Mouse (Mus musculus) C2C12 (cell line): ENCODE measurements around the gene BC017158. TPM values are rescaled to one million over a fixed set of nuclear protein-coding genes. Genes with fewer than 3 reads are reported as not detected.
"Not testable (repeated sequence)": the region's sequence is repeated elsewhere in the genome, so short reads cannot be mapped to it uniquely, and the experiment has no call there.

Experiments
- H3K27me3 ChIP-seq: one replicate; pipeline ENCODE4 v1.6.1; 2011; ENCODE audit not compliant: control insufficient read depth, insufficient read depth, insufficient read length
- H3K36me3 ChIP-seq: one replicate; pipeline ENCODE4 v1.6.1; 2011; ENCODE audit not compliant: control insufficient read depth, insufficient read depth
- H3K4me3 ChIP-seq: one replicate; pipeline ENCODE4 v1.5.1; 2011; ENCODE audit warnings: mild to moderate bottlenecking, control low read depth; ENCODE audit not compliant: poor library complexity, insufficient read depth, severe bottlenecking
- H3K79me2 ChIP-seq: one replicate; pipeline ENCODE4 v1.6.1; 2011; ENCODE audit not compliant: control insufficient read depth, insufficient read depth
- H3K79me3 ChIP-seq: one replicate; pipeline ENCODE4 v1.6.1; 2011; ENCODE audit warnings: low read depth, control low read depth
- H3ac ChIP-seq: one replicate; pipeline ENCODE3; 2011; ENCODE audit warnings: low read depth; ENCODE audit not compliant: control insufficient read depth, insufficient read length
- CEBPB ChIP-seq: IDR thresholded peaks from one replicate; pipeline ENCODE4 v1.6.1; 2011; ENCODE audit warnings: low read depth, mild to moderate bottlenecking, control low read depth, moderate library complexity
- CTCF ChIP-seq: IDR thresholded peaks from one replicate; pipeline ENCODE4 v1.5.1; 2011; ENCODE audit not compliant: control insufficient read depth, insufficient read depth, insufficient read length
- FOSL1 ChIP-seq: IDR thresholded peaks from one replicate; pipeline ENCODE4 v1.8.0; 2011; ENCODE audit warnings: mild to moderate bottlenecking, low read length; ENCODE audit not compliant: poor library complexity, insufficient read depth, severe bottlenecking
- MAX ChIP-seq: IDR thresholded peaks from one replicate; pipeline ENCODE4 v1.6.1; 2011; ENCODE audit warnings: mild to moderate bottlenecking, control low read depth
- MYOD1 ChIP-seq: IDR thresholded peaks from one replicate; pipeline ENCODE4 v1.6.1; 2011; ENCODE audit warnings: low read depth; ENCODE audit not compliant: control insufficient read depth, insufficient read length
- MYOG ChIP-seq: IDR thresholded peaks from one replicate; pipeline ENCODE4 v1.6.1; 2011; ENCODE audit not compliant: control insufficient read depth, insufficient read length; ENCODE audit errors: extremely low read depth
- USF1 ChIP-seq: IDR thresholded peaks from one replicate; pipeline ENCODE4 v1.6.1; 2011; ENCODE audit warnings: low read depth, mild to moderate bottlenecking, control low read depth, moderate library complexity
- long read RNA-seq, 2 experiments: library from polyadenylated mRNA; unstranded; transcript quantifications; one replicate each; pipeline ENCODE4 v2.0.0; 2019 to 2020
- polyA plus RNA-seq: library from polyadenylated mRNA; unstranded; fragments of >200 nt; fragmentation: generic; extraction: Trizol; gene quantifications from one replicate; pipeline ENCODE4 v1.2.1, GENCODE M21; 2012; ENCODE audit warnings: missing spikeins

The BC017158 gene
- 13.3 TPM for polyA plus RNA-seq
- long read RNA-seq, experiment 1, transcript BC017158-201 (13 exons, 2,627 nt), result major isoform, 6 of 12 reads
- long read RNA-seq, experiment 1, partial matches to known transcripts, result 2 of 12 reads
- long read RNA-seq, experiment 1, other reads (novel, unspliced or antisense), result 4 of 12 reads
- long read RNA-seq, experiment 2, transcript BC017158-201 (13 exons, 2,627 nt), result major isoform, 8 of 19 reads
- long read RNA-seq, experiment 2, partial matches to known transcripts, result 8 of 19 reads
- long read RNA-seq, experiment 2, other reads (novel, unspliced or antisense), result 3 of 19 reads

DNA sequence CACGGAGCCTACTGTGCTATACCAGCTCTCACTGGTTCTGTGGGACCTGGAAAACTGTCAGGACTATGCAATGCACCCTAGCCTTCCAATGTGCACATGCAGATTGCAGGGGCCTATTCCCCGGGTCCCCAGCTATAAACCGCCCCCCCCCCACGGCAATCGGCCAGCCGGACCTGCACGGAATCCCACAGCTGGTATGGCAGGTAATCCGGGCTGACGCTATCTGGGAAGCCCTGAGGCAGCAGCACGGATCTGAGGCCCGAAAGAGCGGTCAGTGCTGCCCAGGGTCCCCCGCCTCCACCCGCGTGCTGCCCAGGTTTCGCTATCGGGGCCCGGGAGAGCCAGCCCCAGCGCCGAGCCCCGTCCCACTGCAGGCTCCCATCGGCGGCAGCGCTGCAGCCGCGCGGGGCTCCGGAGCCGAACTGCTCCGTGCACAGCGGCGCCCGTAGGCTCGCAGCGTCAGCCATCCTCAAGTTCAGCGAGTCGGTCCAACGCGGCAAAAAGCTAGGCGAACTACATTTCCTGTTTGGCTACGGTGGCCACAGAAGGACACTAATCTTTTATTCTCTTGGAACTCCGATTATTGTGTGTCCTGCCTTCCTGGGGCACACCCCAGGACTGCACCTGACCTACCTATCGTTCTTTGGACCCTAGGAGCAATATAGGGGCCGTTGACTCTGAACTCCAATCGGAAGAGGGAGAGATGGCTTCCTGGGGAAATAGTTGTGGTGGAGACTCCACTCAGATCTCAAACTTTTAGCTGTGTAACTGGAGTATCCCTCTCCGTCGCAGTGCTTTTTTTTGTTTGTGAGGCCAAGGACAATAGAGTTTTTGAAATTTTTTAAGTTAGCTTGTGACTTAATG is at the start of gene BC017158:
Gene BC017158 (minus strand): TSS at position 554 of the 864 bp plus-strand sequence.
- Histone ChIP-seq H3K79me2 (peaks cover 5% of the 10 kb centered on the region), H3ac (peak within 1 kb of the TSS; percentile 93), H3K36me3 (no peaks in the 10 kb centered on the region), H3K4me3 (peak within 1 kb of the TSS; percentile 44), H3K27me3 (no peaks in the 10 kb centered on the region), H3K79me3 (peaks cover 3% of the 10 kb centered on the region)
- no peak for TF ChIP-seq CEBPB
- TF ChIP-seq MAX, result peak; percentile 19
- TF ChIP-seq MYOD1, result no peak
- TF ChIP-seq USF1, result no peak
- no peak for TF ChIP-seq CTCF

DNA sequence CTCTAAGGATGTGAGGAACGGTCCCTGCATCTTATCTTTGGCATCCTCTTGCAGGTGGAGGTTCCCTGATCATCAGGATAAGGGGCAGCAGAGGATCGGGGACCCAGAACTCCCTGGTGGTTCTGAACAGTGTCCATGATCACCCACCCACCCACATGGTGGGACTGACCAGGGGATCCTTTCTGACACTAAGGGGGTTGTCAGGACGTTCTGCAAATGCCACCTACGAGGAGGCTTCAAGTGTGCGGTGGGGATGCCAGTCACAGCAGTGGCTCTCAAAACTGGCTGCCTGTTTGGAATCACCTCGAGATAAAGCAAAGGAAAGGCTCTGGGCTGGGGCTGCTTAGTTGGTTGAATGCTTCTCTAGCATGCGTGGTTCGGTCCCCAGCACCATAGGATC is 49.0 kb upstream of the BC017158 start:
- Histone ChIP-seq H3K36me3 (no peaks in the 10 kb centered on the region), H3ac (no peak overlapping the region), H3K27me3 (no peaks in the 10 kb centered on the region), H3K79me3 (no peaks in the 10 kb centered on the region), H3K4me3 (no peak overlapping the region), H3K79me2 (no peaks in the 10 kb centered on the region)
- TF ChIP-seq FOSL1, result no peak
- TF ChIP-seq MYOG, result no peak
- no peak for TF ChIP-seq MAX
- TF ChIP-seq MYOD1, result no peak
- no peak for TF ChIP-seq CEBPB
- TF ChIP-seq CTCF, result no peak
- no peak for TF ChIP-seq USF1

DNA sequence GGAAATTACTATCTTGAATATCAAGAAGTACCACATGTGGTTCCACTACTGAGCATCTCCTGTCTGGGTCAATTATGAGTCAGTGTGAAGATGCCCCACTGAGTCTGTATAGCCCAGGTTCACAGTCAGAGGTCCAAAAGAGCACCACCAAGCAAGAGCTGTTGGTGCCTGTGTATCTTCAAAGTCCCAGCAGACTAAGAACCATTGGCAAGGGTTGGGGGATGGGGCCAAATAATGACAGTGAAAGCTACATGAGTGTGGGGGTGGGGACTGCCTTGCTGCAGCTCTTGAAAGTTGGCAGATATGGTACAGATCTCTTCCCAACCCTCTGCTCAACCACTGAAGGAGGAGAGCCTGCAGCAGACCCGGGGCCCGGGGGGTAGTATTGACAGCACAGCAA is 48.6 kb upstream of the BC017158 start:
- no peaks in the 10 kb centered on the region for H3K79me3 ChIP-seq
- no peaks in the 10 kb centered on the region for H3K79me2 ChIP-seq
- no peaks in the 10 kb centered on the region for H3K36me3 ChIP-seq
- H3ac ChIP-seq, result no peak overlapping the region
- no peak overlapping the region for H3K4me3 ChIP-seq
- H3K27me3 ChIP-seq, result no peaks in the 10 kb centered on the region
- TF ChIP-seq MAX (no peak), FOSL1 (no peak), CEBPB (no peak)

DNA sequence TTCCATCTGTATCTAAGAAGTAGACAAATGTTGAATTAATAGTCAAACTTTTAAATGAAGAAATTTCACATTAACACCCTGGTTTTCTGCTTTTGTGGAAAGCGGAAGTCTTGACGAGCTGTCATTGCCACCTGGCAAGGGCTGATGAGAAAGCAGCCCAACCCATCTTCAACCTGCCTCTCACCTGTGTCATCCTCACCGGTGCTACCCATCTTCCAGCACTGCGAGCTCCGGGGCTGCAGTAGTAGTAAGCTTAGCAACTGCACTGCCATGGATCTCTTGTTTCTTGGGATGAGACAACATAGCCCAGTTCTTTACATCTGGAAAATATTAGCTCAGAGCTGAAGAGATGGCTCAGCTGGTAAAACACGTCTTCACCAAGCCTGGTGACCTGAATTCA is 47.7 kb upstream of the BC017158 start:
- H3ac ChIP-seq, result no peak overlapping the region
- no peaks in the 10 kb centered on the region for H3K27me3 ChIP-seq
- TF ChIP-seq MYOD1 (no peak), FOSL1 (no peak), CTCF (no peak), USF1 (no peak), MAX (no peak), CEBPB (no peak), MYOG (no peak)
- H3K4me3 ChIP-seq, result no peak overlapping the region
- no peaks in the 10 kb centered on the region for H3K79me3 ChIP-seq
- H3K36me3 ChIP-seq, result no peaks in the 10 kb centered on the region
- H3K79me2 ChIP-seq, result no peaks in the 10 kb centered on the region

DNA sequence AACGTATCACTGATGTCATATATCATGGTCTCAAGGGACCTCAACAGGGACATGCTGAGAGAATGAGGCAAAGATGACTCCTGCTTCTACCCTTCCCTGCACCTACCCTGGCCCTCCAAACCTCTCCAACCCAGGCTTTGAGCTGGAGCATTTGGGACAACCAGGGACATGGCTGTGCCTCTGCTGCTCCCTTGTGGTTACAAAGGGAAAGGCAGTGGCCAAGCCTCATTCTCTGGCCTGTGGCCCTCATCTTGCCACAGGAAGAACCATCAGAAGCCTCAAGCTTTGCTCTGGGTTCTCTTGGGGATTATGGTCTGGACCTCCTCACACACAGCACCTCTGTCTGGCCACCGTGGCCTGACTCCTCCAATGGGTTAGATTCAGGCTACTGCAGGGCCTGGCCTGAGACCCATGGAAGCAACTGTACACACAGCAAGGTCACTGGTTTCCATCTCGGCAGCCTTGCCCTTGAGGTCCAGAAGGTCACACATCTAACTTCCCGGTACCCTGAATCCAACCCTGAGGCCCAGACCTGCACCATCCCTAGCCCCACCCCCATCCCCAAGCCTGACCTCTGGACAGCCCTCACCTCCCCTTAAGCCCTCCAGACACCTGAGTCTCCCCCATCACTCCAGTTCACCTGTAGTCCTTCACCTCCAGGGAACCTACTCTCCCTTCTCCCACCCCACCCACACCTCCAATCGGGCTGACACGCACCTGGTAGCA is 47.1 kb upstream of the BC017158 start:
- H3K36me3 ChIP-seq, result no peaks in the 10 kb centered on the region
- no peaks in the 10 kb centered on the region for H3K79me3 ChIP-seq
- H3K27me3 ChIP-seq, result no peaks in the 10 kb centered on the region
- H3K79me2 ChIP-seq, result no peaks in the 10 kb centered on the region
- no peak overlapping the region for H3ac ChIP-seq
- H3K4me3 ChIP-seq, result no peak overlapping the region
- peak; percentile 91 for TF ChIP-seq CTCF
- TF ChIP-seq MAX, result no peak

DNA sequence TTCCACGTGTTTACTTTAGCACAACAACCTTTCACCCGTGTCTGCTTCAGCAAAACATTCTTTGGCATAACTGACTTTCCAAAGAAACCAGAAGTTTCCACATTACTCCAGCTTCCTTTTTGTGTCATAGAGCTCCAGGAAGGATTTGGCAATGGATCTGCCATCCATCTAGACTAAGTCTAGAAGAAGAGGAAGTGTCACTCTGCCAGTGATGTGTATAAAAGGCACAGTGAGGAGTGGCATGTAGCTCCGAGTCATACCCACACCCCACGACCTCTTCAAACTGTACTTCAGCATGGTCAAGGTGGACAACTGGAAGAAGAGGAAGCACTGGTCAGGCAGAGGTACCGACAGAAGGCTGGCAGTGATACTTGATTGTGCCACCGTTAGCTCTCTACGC is 46.5 kb upstream of the BC017158 start:
- Histone ChIP-seq H3K36me3 (no peaks in the 10 kb centered on the region), H3K4me3 (no peak overlapping the region), H3K79me2 (no peaks in the 10 kb centered on the region), H3K79me3 (no peaks in the 10 kb centered on the region), H3K27me3 (no peaks in the 10 kb centered on the region), H3ac (no peak overlapping the region)
- no peak for TF ChIP-seq CTCF
- TF ChIP-seq MYOD1, result no peak
- no peak for TF ChIP-seq MYOG
- no peak for TF ChIP-seq MAX
- TF ChIP-seq USF1, result no peak
- no peak for TF ChIP-seq FOSL1
- TF ChIP-seq CEBPB, result no peak

DNA sequence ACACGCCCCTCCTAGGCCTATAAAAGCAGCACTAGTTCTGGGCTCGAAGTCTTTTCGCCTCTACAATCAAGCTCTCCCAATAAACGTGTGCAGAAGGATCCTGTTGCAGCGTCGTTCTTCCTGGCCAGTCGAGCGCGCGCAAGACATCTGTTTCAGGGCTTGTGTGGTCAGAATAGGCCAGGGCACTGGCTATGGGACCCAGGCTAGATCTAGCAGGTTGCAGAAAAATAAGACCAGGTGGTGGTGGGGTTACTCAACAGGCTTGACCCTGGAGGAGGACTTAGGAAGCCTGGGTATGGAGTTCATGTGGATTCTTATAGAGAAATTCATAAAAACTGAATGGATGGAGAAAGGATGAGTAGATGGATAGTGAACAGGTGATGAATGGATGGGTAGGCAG is 44.7 kb upstream of the BC017158 start:
- H3K79me3 ChIP-seq, H3K79me2 ChIP-seq, H3K27me3 ChIP-seq, H3K4me3 ChIP-seq, H3K36me3 ChIP-seq, H3ac ChIP-seq: not testable (repeated sequence)

DNA sequence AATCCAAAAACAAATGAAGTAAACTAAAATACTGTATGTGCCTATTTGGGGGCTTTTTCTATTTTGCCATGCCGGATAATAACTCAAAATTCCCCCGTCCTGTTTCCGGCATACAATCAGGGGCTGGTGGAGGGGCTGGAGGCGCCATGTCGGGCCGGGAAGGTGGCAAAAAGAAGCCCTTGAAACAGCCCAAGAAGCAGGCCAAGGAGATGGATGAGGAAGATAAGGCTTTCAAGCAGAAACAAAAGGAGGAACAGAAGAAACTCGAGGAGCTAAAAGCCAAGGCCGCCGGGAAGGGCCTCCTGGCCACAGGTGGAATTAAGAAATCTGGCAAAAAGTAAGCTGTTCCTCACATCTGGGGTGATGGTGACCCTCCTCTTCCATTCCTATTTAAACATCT is 42.4 kb upstream of the BC017158 start:
- not testable (repeated sequence) for H3K27me3 ChIP-seq, H3K36me3 ChIP-seq, H3K79me2 ChIP-seq, H3K4me3 ChIP-seq, H3K79me3 ChIP-seq, H3ac ChIP-seq
